Mouse (Mus musculus): ENCODE measurements at regions not wholly inside any gene's neighbourhood (a gene's known extent, or its start where the extent isn't known, plus 50 kb on each side); places are given as distances from the start of the nearest gene placed in this dataset.

DNA sequence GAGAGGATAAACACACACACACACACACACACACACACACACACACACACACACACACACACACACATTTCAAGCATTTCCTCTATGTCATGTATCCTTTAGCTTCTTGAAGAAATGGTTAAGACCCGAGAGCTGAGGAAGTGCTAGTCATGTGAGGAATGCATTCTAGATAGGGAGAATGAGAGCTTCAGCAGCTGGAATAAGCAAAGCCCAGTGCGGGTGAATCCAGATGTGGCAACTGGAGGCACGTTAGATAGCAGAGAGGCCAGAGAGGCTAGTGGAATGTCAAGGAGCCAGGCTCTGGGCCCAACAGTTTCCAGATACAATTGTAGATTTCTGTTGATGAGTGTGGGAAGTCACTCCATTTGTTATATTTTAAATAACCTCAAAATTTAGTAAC, 234.2 kb downstream of the Gm21750 start:
- TF ChIP-seq POLR2A (IDR thresholded peaks at IDR 0.05; ENCODE audit: control insufficient read depth, low read depth, low read length) (no peak), CTCF (IDR thresholded peaks at IDR 0.05; ENCODE audit: control insufficient read depth, insufficient read depth, insufficient replicate concordance, low read depth, low read length) (no peak)
- H3K36me3 ChIP-seq (ENCODE audit: control insufficient read depth, insufficient read depth, low read length): no peaks in the 10 kb centered on the region
- no peak overlapping the region for H3K4me3 ChIP-seq (ENCODE audit: control insufficient read depth, low read depth, low read length)
- H3K27ac ChIP-seq (ENCODE audit: control insufficient read depth, insufficient read depth, low read depth, low read length): no peak overlapping the region
- H3K27me3 ChIP-seq (ENCODE audit: control insufficient read depth, insufficient read depth, low read length): no peaks in the 10 kb centered on the region
- no peaks in the 10 kb centered on the region for H3K4me1 ChIP-seq (ENCODE audit: control insufficient read depth, insufficient read depth, low read length)

DNA sequence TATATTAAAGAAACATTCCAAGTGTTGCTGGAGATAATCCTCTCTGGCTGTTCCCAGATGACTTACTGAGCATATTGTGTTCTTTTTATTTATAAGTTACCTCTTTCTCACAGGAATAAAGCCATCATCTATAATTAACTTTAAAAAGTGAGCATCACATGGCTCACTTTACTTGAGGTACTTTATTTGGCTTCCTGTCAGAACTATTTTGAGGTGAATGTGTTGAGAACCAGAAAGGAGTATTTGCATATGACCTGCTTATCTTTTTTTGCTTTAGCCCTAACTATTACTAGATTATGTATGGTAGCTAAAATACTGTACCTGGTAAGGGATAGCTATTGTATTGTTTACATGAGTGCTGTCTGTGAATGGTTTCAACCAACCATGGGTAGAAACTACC, 238.1 kb downstream of the Gm21750 start:
- H3K27ac ChIP-seq (ENCODE audit: control insufficient read depth, insufficient read depth, low read depth, low read length): no peak overlapping the region
- H3K4me3 ChIP-seq (ENCODE audit: control insufficient read depth, low read depth, low read length): no peak overlapping the region
- H3K4me1 ChIP-seq (ENCODE audit: control insufficient read depth, insufficient read depth, low read length): no peaks in the 10 kb centered on the region
- no peak for TF ChIP-seq CTCF (IDR thresholded peaks at IDR 0.05; ENCODE audit: control insufficient read depth, insufficient read depth, insufficient replicate concordance, low read depth, low read length)
- TF ChIP-seq POLR2A (IDR thresholded peaks at IDR 0.05; ENCODE audit: control insufficient read depth, low read depth, low read length): no peak
- H3K27me3 ChIP-seq (ENCODE audit: control insufficient read depth, insufficient read depth, low read length): no peaks in the 10 kb centered on the region
- no peaks in the 10 kb centered on the region for H3K36me3 ChIP-seq (ENCODE audit: control insufficient read depth, insufficient read depth, low read length)

DNA sequence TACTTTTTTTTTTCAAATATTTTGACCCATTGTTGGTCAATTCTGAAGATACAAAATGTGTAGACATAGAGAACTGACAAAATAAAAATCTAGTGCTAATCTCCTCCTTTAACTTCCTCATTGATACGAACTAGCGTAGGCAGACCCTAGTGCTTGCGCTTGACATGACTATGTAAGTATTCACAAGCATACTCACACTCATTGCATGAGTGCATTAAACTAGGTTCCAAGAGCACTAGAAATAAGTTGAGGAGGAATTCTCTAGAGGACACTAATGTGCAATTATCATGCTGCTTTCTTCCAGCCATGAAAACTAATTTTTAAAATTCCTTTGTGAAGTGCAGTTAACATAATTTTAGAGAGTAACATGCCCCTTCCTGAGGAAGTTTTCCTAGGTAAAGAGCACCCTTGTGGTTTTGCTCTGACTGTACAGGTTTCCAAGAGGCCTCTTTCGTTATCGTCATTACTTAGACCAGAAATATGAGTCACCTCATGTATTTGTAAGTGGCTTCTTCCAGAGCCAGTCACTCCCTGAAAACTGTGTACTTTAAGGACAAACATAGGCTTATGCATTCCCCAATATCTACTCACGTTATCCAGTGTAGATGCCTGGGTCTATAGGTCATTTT, 241.2 kb downstream of the Gm21750 start:
- Histone ChIP-seq H3K4me1 (ENCODE audit: control insufficient read depth, insufficient read depth, low read length) (no peaks in the 10 kb centered on the region), H3K27me3 (ENCODE audit: control insufficient read depth, insufficient read depth, low read length) (no peaks in the 10 kb centered on the region), H3K36me3 (ENCODE audit: control insufficient read depth, insufficient read depth, low read length) (no peaks in the 10 kb centered on the region), H3K4me3 (ENCODE audit: control insufficient read depth, low read depth, low read length) (no peak overlapping the region), H3K27ac (ENCODE audit: control insufficient read depth, insufficient read depth, low read depth, low read length) (no peak overlapping the region)
- TF ChIP-seq CTCF (IDR thresholded peaks at IDR 0.05; ENCODE audit: control insufficient read depth, insufficient read depth, insufficient replicate concordance, low read depth, low read length): no peak
- no peak for TF ChIP-seq POLR2A (IDR thresholded peaks at IDR 0.05; ENCODE audit: control insufficient read depth, low read depth, low read length)

DNA sequence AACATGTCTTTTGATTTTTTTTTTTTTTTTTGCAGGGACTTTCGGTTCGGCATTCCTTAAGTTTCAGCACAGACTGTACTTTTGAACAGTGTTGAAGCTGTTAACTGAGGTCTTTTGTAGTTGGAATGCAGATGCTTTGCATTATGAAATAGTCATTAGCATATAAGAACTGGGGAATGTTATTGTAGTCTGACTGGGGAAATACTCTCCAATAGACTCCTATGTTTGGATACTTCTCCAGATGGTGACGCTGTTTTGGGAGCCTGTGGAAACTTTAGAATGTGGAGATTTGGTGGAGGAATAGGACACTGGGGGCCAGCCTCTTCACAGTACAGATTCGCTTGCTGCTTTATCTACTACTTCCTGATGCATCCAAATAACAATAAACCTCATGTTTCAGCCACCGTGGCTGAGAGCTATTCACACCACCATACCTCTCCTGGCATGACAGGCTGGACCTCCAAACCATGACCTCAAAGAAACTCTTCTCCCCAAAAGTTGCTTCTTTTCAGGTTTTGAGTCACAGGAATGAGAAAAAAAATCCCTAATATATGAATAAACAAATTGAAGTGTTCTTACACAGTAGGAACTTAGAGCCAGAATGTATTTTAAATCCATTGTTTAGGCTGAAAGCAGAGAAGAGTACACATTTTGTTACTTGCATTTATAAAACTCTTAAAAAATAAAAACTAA, 252.9 kb downstream of the Gm21750 start:
- H3K4me1 ChIP-seq (ENCODE audit: control insufficient read depth, insufficient read depth, low read length): no peaks in the 10 kb centered on the region

DNA sequence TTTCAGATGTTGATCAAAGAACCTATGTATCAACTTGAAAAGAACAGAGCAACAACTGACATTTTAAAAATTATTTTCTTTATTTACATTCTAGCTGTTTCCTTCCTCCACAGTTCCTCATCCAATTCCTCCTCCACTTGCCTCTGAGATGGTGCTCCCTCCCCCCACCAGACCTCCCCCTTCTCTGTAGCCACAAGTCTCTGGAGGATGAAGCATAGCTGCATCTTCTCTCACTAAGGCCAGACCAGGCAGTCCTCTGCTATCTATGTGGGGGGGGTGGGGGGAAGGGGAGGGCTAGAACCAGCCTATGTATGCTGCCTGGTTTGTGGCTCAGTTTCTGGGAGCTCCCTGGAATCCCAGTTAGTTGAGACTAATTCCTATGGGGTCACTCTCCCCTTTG, 255.0 kb downstream of the Gm21750 start:
- TF ChIP-seq POLR2A (IDR thresholded peaks at IDR 0.05; ENCODE audit: control insufficient read depth, low read depth, low read length): no peak
- no peak for TF ChIP-seq CTCF (IDR thresholded peaks at IDR 0.05; ENCODE audit: control insufficient read depth, insufficient read depth, insufficient replicate concordance, low read depth, low read length)
- no peak overlapping the region for H3K27ac ChIP-seq (ENCODE audit: control insufficient read depth, insufficient read depth, low read depth, low read length)

More for the DNA sequence above, 252.9 kb downstream of the Gm21750 start:
- H3K27ac ChIP-seq (ENCODE audit: control insufficient read depth, insufficient read depth, low read depth, low read length): no peak overlapping the region
- TF ChIP-seq POLR2A (IDR thresholded peaks at IDR 0.05; ENCODE audit: control insufficient read depth, low read depth, low read length): no peak
- TF ChIP-seq CTCF (IDR thresholded peaks at IDR 0.05; ENCODE audit: control insufficient read depth, insufficient read depth, insufficient replicate concordance, low read depth, low read length): no peak
- no peak overlapping the region for H3K4me3 ChIP-seq (ENCODE audit: control insufficient read depth, low read depth, low read length)
- no peaks in the 10 kb centered on the region for H3K27me3 ChIP-seq (ENCODE audit: control insufficient read depth, insufficient read depth, low read length)
- H3K36me3 ChIP-seq (ENCODE audit: control insufficient read depth, insufficient read depth, low read length): no peaks in the 10 kb centered on the region

DNA sequence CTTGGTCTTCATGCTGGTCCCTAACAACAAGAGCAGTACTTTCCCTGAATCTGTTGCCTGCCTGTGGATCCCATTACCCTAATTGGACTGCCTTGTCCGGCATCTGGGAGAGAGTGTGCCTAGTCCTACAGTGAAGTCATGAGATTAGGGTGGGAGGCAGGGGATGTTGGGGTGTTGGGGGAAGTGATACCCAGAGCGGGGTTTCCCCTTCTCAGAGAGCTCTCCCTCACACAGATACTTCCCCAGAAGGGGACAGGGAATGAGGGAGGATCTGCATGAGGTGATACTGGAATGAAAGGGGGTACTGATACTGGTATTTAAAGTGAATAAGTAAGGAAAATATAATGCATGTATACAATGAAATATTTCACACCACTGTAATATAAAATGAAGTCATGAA, 270.1 kb downstream of the Gm21750 start:
- no peak for TF ChIP-seq CTCF (IDR thresholded peaks at IDR 0.05; ENCODE audit: control insufficient read depth, insufficient read depth, insufficient replicate concordance, low read depth, low read length)
- H3K27ac ChIP-seq (ENCODE audit: control insufficient read depth, insufficient read depth, low read depth, low read length): no peak overlapping the region
- no peaks in the 10 kb centered on the region for H3K27me3 ChIP-seq (ENCODE audit: control insufficient read depth, insufficient read depth, low read length)

More for the DNA sequence above, 255.0 kb downstream of the Gm21750 start:
- H3K27me3 ChIP-seq (ENCODE audit: control insufficient read depth, insufficient read depth, low read length): no peaks in the 10 kb centered on the region
- H3K4me1 ChIP-seq (ENCODE audit: control insufficient read depth, insufficient read depth, low read length): no peaks in the 10 kb centered on the region
- H3K36me3 ChIP-seq (ENCODE audit: control insufficient read depth, insufficient read depth, low read length): no peaks in the 10 kb centered on the region
- H3K4me3 ChIP-seq (ENCODE audit: control insufficient read depth, low read depth, low read length): no peak overlapping the region

DNA sequence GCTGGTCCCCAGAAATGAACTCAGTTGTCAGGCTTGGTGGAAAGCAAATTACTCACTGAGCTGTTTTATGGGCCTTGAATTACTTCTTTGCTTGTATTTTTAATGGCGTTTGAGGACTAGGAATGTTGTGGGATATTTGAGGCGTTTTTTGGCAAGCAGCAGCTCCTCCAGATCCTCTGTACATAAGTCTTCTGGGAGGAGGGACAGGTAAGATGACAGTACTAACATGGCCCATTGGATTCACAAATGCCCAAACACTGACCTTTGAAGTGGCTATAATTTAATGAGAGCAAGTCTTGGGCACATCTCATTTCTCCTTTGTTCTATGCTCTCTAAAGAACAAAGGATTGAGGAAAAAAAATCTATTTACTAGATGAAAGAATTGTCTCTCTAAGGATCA, 286.3 kb downstream of the Gm21750 start:
- no peak overlapping the region for H3K27ac ChIP-seq (ENCODE audit: control insufficient read depth, insufficient read depth, low read depth, low read length)
- no peak overlapping the region for H3K4me3 ChIP-seq (ENCODE audit: control insufficient read depth, low read depth, low read length)
- TF ChIP-seq CTCF (IDR thresholded peaks at IDR 0.05; ENCODE audit: control insufficient read depth, insufficient read depth, insufficient replicate concordance, low read depth, low read length) (no peak), POLR2A (IDR thresholded peaks at IDR 0.05; ENCODE audit: control insufficient read depth, low read depth, low read length) (no peak)

More for the DNA sequence above, 270.1 kb downstream of the Gm21750 start:
- no peaks in the 10 kb centered on the region for H3K36me3 ChIP-seq (ENCODE audit: control insufficient read depth, insufficient read depth, low read length)
- H3K4me1 ChIP-seq (ENCODE audit: control insufficient read depth, insufficient read depth, low read length): no peaks in the 10 kb centered on the region
- no peak overlapping the region for H3K4me3 ChIP-seq (ENCODE audit: control insufficient read depth, low read depth, low read length)

More for the DNA sequence above, 286.3 kb downstream of the Gm21750 start:
- Histone ChIP-seq H3K27me3 (ENCODE audit: control insufficient read depth, insufficient read depth, low read length) (no peaks in the 10 kb centered on the region), H3K36me3 (ENCODE audit: control insufficient read depth, insufficient read depth, low read length) (no peaks in the 10 kb centered on the region), H3K4me1 (ENCODE audit: control insufficient read depth, insufficient read depth, low read length) (no peaks in the 10 kb centered on the region)
